Mouse (Mus musculus): ENCODE data around the gene Snx30. TPM values are rescaled to one million over a fixed set of nuclear protein-coding genes. Genes with fewer than 3 reads are reported as not detected.

Snx30 gene
- polyA plus RNA-seq, 1 experiment from 2014 or later = 9.3 TPM

DNA sequence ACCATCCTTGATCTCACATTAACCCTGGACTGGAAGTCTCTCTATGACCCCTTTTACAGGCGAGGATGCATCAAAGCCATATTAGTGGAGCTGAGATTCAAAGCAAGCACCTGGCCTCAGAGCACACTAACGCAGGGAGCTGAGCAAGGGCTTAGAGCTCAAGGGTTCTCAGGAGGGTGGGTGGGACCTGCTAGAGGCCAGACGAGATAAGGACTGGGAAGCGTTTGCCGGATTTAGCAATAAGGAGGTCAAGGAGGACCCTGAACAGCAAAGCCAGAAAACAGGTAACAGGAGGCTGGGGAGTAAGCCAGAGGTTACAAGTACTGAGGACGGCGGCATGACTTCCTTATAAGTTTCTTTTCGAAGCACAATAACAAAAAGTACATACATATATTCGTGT lies 10.8 kb downstream of the Snx30 start:
- H3K36me3 ChIP-seq = no peaks in the 10 kb centered on the region
- H3K4me1 ChIP-seq = peaks cover 18% of the 10 kb centered on the region
- no peaks in the 10 kb centered on the region for H3K27me3 ChIP-seq

DNA sequence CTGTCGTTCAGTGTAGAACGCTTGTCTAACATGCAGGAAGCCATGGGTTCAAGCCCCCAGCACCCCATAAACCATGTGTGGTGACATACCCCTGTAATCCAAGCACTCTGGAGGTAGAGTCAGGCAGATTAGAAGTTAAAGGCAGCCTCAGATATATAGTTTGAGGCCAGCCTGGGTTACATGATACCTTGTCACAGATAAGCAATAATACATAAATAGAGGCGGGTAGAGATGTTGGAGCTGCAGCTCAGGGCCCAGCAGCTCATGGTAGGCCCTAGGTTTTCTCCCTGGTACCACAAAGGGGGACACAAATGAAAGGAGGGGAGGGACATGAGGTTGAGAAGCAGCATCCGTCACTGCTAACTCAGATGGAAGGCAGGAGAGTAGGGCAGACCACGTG lies 12.2 kb downstream of the Snx30 start:
- no peaks in the 10 kb centered on the region for H3K27me3 ChIP-seq
- no peak overlapping the region for H3K9ac ChIP-seq
- no peak overlapping the region for H3K4me3 ChIP-seq
- peaks cover 18% of the 10 kb centered on the region for H3K4me1 ChIP-seq
- H3K9me3 ChIP-seq = no peaks in the 10 kb centered on the region
- WGBS = 63% methylated on average over 5 of the region's 5 CpGs
- ATAC-seq (ENCODE audit: insufficient number of reproducible peaks, low FRiP score, low TSS enrichment, low read depth) = no peak
- no peaks in the 10 kb centered on the region for H3K36me3 ChIP-seq
- no peak overlapping the region for H3K27ac ChIP-seq
- H3K4me2 ChIP-seq = no peak overlapping the region

More for the DNA sequence above, 10.8 kb downstream of the Snx30 start:
- no peaks in the 10 kb centered on the region for H3K9me3 ChIP-seq
- H3K9ac ChIP-seq = no peak overlapping the region
- H3K27ac ChIP-seq = no peak overlapping the region
- 79% methylated on average over 9 of the region's 9 CpGs for WGBS
- H3K4me3 ChIP-seq = no peak overlapping the region
- no peak overlapping the region for H3K4me2 ChIP-seq
- ATAC-seq (ENCODE audit: insufficient number of reproducible peaks, low FRiP score, low TSS enrichment, low read depth) = no peak

DNA sequence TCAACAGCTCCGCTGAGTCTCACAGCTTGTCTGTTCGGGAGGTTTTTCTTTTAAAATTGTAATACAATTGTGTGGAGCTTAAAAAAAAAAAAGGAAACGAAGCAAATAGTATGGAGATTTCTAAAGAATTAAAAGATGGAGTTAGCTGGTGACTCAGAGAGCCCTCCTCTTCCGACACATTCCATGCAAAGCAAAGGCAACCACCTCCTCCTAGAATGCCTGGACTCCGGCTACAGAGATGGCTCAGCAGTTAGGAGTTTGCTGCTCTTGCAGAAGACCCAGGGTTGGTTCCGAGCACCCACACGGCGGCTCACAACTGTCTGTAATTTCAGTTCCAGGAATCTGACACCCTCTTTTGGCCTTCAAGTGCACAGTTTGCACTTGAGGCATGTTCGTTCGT lies 12.9 kb downstream of the Snx30 start:
- no peak overlapping the region for H3K4me3 ChIP-seq
- no peaks in the 10 kb centered on the region for H3K9me3 ChIP-seq
- H3K4me1 ChIP-seq = peaks cover 18% of the 10 kb centered on the region
- no peak for ATAC-seq (ENCODE audit: insufficient number of reproducible peaks, low FRiP score, low TSS enrichment, low read depth)
- 77% methylated on average over 10 of the region's 10 CpGs for WGBS
- no peaks in the 10 kb centered on the region for H3K36me3 ChIP-seq
- H3K27ac ChIP-seq = no peak overlapping the region
- H3K27me3 ChIP-seq = no peaks in the 10 kb centered on the region
- H3K9ac ChIP-seq = no peak overlapping the region
- no peak overlapping the region for H3K4me2 ChIP-seq

DNA sequence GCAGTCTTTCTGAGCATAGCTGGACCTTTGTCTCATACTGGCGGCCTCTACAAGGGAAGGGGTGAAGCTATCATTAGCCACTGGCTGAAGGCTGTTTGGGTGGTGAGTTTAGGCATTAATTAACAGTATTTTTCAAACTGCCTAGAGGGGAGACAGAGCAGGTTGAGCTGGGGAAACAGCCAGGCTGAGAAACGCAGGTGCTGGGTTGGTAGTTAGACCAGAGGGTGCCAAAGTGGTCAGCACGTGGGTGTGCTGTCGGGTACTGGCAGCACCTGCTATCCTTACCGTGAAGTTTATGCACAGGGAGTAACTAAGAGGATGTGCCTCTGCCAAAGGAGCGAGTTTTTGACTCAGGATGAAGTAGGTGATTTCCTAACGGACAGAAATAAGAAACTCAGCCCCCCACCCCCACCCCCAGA lies 13.4 kb downstream of the Snx30 start:
- Histone ChIP-seq H3K9me3 (no peaks in the 10 kb centered on the region), H3K27ac (no peak overlapping the region), H3K27me3 (no peaks in the 10 kb centered on the region), H3K4me3 (no peak overlapping the region), H3K4me1 (peaks cover 18% of the 10 kb centered on the region), H3K4me2 (no peak overlapping the region), H3K9ac (no peak overlapping the region), H3K36me3 (no peaks in the 10 kb centered on the region)
- 45% methylated on average over 7 of the region's 7 CpGs for WGBS
- no peak for ATAC-seq (ENCODE audit: insufficient number of reproducible peaks, low FRiP score, low TSS enrichment, low read depth)

DNA sequence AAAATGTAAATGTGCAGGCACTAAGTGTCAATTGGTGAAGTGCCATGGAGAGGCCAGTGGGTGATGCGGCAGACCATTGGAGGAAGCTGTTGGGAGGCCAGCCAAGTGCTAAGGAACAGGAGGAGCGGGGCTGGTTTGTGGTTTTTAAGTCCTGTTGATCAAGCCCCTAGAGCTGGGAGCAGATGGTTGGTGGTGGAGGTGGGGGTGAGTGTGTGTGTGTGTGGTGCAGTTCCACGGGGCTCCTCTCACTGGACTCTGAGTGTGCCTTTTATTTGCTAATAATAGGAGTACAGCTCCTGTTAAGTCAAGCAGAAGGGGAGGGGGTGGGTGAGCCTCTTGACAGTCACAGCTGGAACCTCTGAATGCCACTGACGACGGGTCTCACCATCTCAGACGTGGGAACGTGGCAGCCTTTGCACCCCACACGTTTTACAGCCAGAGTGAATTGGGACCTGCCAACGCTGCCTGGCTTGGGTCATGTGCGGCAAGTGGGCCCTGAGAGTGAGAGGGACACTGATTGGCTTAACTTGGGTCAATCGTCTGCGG lies 13.9 kb downstream of the Snx30 start:
- Histone ChIP-seq H3K36me3 (no peaks in the 10 kb centered on the region), H3K4me1 (peaks cover 18% of the 10 kb centered on the region), H3K27me3 (no peaks in the 10 kb centered on the region), H3K27ac (no peak overlapping the region), H3K9me3 (no peaks in the 10 kb centered on the region), H3K9ac (no peak overlapping the region), H3K4me3 (no peak overlapping the region), H3K4me2 (no peak overlapping the region)
- no peak for ATAC-seq (ENCODE audit: insufficient number of reproducible peaks, low FRiP score, low TSS enrichment, low read depth)
- 34% methylated on average over 12 of the region's 12 CpGs for WGBS

DNA sequence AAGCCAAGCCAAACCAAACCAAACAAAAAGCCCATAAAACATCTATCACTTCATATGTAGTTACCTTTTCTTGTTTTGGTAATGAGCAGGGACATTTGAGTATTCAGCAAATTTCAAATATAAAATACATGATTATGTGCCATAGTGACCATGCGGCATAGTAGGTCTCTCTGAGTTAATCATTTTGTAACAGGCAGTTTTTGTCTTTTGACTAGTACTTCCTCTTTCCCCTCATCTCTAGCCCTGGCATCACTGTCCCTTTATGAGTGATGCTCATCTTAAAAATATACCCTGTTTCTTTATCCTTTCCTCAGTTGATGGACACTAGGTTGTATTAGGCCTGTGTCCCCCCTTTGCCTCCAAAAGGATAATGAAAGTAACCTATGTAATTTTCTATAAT lies 15.9 kb downstream of the Snx30 start:
- H3K27me3 ChIP-seq = no peaks in the 10 kb centered on the region
- no peak overlapping the region for H3K9ac ChIP-seq
- no peak for ATAC-seq (ENCODE audit: insufficient number of reproducible peaks, low FRiP score, low TSS enrichment, low read depth)
- WGBS = 97% methylated on average over 1 of the region's 1 CpGs
- no peaks in the 10 kb centered on the region for H3K36me3 ChIP-seq
- no peak overlapping the region for H3K4me2 ChIP-seq
- no peaks in the 10 kb centered on the region for H3K9me3 ChIP-seq
- H3K27ac ChIP-seq = no peak overlapping the region
- H3K4me1 ChIP-seq = peaks cover 14% of the 10 kb centered on the region
- H3K4me3 ChIP-seq = no peak overlapping the region

DNA sequence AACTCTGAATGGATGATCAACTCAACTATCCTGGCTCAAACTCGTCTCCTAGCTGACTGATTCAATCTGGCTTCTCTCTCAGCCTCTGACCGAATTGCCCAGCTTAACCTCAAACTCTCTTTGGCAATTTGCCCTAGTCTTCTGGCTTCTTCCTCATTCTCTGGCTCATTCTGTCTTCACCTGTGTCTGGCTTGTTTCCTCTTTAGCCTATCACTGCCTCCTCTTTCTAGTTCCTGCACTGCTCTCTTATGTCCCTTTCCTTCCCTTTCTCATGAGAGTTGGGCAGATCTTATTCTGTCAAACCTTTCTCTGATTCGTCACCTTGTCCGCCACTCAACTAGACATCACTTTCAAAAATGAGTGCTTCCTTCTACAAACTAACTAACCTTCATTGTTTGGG lies 16.5 kb downstream of the Snx30 start:
- 78% methylated on average over 4 of the region's 4 CpGs for WGBS
- H3K27me3 ChIP-seq = no peaks in the 10 kb centered on the region
- no peak overlapping the region for H3K27ac ChIP-seq
- H3K9me3 ChIP-seq = no peaks in the 10 kb centered on the region
- H3K36me3 ChIP-seq = no peaks in the 10 kb centered on the region
- H3K9ac ChIP-seq = no peak overlapping the region
- peaks cover 14% of the 10 kb centered on the region for H3K4me1 ChIP-seq
- no peak overlapping the region for H3K4me2 ChIP-seq
- ATAC-seq (ENCODE audit: insufficient number of reproducible peaks, low FRiP score, low TSS enrichment, low read depth) = no peak
- H3K4me3 ChIP-seq = no peak overlapping the region

DNA sequence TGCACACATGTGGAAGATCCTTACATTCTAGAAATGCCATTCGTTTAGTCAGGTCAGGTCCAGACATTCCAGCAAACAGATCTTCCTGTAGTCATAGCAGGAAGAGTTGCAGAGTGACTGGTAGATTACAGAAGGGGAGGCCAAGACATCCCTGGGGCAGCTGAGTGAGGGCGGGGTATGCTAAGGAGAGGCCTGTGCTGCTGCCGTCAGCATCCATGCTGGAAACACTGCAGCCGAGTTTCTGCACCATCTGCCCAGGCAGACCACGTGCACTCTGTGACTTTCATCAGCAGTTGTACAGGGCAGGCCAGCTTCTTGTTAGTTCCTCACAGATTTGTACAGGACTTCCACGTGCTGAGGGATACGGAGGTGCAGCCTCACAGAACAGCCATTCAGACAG lies 17.8 kb downstream of the Snx30 start:
- Histone ChIP-seq H3K36me3 (no peaks in the 10 kb centered on the region), H3K27ac (no peak overlapping the region), H3K4me1 (peaks cover 12% of the 10 kb centered on the region), H3K9ac (no peak overlapping the region), H3K4me3 (no peak overlapping the region), H3K27me3 (no peaks in the 10 kb centered on the region), H3K9me3 (no peaks in the 10 kb centered on the region), H3K4me2 (no peak overlapping the region)
- 0 out of 2 replicates have a peak, but pooled peaks have one; percentile 26 for ATAC-seq (ENCODE audit: insufficient number of reproducible peaks, low FRiP score, low TSS enrichment, low read depth)
- WGBS = 52% methylated on average over 7 of the region's 7 CpGs

DNA sequence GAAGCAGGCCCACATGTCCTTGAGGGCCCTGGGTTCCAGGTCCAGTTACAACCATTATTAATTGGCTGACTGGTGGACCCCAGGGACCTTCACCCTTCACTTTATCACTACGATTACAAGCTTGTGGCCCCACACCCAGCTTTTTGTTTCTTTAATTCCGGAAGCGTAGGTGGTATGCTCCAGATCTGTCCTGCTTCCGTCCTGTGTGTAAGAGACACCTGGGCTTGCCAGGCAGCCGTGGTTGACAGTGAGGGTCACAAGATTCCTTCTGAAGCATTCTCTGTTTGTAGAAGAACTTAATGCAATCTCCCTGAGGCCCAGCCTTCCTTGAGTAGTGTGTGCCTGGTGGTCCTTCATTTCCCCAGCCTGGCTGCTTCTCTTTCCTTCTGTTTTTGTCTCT lies 19.2 kb downstream of the Snx30 start:
- Histone ChIP-seq H3K4me3 (no peak overlapping the region), H3K4me2 (no peak overlapping the region), H3K27me3 (no peaks in the 10 kb centered on the region), H3K9me3 (no peaks in the 10 kb centered on the region), H3K27ac (no peak overlapping the region), H3K36me3 (no peaks in the 10 kb centered on the region), H3K4me1 (peaks cover under 1% of the 10 kb centered on the region; the same call in 1 of the 2 replicates), H3K9ac (no peak overlapping the region)
- no peak for ATAC-seq (ENCODE audit: insufficient number of reproducible peaks, low FRiP score, low TSS enrichment, low read depth)
- 86% methylated on average over 5 of the region's 5 CpGs for WGBS

DNA sequence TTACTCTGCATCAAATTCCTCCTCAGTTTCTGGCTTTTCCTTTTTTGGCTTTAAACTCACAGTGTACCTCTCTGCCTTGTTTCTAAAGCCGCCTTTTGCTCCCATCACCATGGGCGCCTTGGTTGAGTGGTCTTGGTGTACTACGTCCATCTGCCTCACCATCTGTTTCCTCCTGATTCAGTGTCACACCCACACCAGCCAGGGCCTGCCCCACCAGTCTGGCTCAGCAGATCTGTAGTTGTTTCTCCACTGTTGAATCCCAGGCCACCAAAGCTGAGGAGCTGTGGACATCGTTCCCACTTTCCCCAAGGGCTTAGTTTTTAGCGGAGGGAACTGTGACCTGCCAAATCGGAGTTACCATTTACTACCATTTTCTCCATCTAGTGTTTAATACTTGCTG lies 20.0 kb downstream of the Snx30 start:
- WGBS = 78% methylated on average over 6 of the region's 6 CpGs
- Histone ChIP-seq H3K27me3 (no peaks in the 10 kb centered on the region), H3K9ac (no peak overlapping the region), H3K36me3 (no peaks in the 10 kb centered on the region), H3K27ac (no peak overlapping the region), H3K4me1 (no peaks in the 10 kb centered on the region), H3K4me2 (no peak overlapping the region), H3K9me3 (no peaks in the 10 kb centered on the region), H3K4me3 (no peak overlapping the region)
- ATAC-seq (ENCODE audit: insufficient number of reproducible peaks, low FRiP score, low TSS enrichment, low read depth) = no peak

DNA sequence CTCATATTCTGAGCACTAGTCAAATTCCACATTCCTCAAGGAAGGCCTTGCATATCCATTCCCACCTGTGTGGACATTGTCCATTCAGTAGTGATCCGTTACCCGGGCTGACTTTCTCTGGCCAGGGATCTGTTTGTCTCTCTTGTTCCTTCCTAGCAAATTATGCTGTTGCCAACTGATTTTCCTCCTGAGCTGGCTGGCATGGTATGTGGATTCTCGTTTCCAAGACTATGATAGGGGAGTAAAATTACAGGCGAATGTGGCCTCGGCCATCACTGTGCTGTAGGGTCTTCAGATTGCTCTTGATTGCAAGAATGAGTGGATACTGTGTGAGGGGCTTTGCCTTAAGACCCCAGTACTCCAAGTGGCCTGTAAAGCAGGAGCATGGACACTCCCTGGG lies 20.7 kb downstream of the Snx30 start:
- no peak overlapping the region for H3K9ac ChIP-seq
- no peak overlapping the region for H3K27ac ChIP-seq
- WGBS = 90% methylated on average over 5 of the region's 5 CpGs
- H3K4me2 ChIP-seq = no peak overlapping the region
- no peaks in the 10 kb centered on the region for H3K4me1 ChIP-seq
- no peak for ATAC-seq (ENCODE audit: insufficient number of reproducible peaks, low FRiP score, low TSS enrichment, low read depth)
- H3K9me3 ChIP-seq = no peaks in the 10 kb centered on the region
- no peaks in the 10 kb centered on the region for H3K27me3 ChIP-seq
- no peaks in the 10 kb centered on the region for H3K36me3 ChIP-seq
- no peak overlapping the region for H3K4me3 ChIP-seq

DNA sequence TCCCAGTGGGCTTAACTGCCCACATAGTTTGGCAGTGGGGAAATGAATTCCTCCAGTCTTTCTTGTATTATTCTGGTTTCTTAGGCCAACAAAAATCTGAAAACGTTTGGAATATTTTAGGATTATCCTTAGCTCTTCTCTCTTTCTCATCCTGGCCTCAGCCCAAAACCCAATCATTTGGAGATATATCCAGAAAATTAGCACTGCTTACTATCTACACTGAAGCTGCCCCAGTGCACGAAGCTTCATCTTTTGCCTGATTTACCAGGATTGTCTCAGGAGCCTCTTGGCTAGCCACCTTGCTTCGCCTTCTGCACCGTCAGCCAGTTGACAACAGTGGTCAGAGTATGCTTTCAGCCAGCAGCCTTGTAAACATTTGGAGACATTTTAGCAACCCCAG lies 23.4 kb downstream of the Snx30 start:
- Histone ChIP-seq H3K4me2 (no peak overlapping the region), H3K4me1 (no peaks in the 10 kb centered on the region), H3K27ac (no peak overlapping the region), H3K36me3 (no peaks in the 10 kb centered on the region), H3K4me3 (no peak overlapping the region), H3K9me3 (no peaks in the 10 kb centered on the region), H3K9ac (no peak overlapping the region), H3K27me3 (no peaks in the 10 kb centered on the region)
- WGBS = 70% methylated on average over 4 of the region's 4 CpGs
- ATAC-seq (ENCODE audit: insufficient number of reproducible peaks, low FRiP score, low TSS enrichment, low read depth) = no peak

DNA sequence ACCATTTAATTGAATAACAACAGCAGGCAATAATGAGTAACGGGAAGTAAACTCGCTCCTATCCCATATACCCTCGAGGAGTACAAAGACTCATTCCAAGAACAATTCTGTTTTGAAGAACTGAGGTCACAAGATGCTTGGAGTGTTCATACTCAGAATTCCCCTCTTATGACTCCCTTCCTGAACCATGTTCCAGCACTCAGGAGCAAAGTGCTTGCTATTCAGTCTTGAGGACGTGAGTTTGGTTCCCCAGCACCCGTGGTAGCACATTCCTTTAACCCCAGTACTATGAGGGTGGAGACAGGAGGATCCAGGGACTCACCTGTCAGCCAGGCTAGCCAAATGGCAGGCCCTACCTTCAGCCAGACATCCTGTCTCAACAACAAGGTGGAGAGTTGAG lies 25.4 kb downstream of the Snx30 start:
- 76% methylated on average over 5 of the region's 5 CpGs for WGBS
- Histone ChIP-seq H3K27me3 (no peaks in the 10 kb centered on the region), H3K9me3 (no peaks in the 10 kb centered on the region), H3K4me2 (no peak overlapping the region), H3K27ac (no peak overlapping the region), H3K36me3 (no peaks in the 10 kb centered on the region), H3K9ac (no peak overlapping the region), H3K4me3 (no peak overlapping the region), H3K4me1 (no peaks in the 10 kb centered on the region)
- no peak for ATAC-seq (ENCODE audit: insufficient number of reproducible peaks, low FRiP score, low TSS enrichment, low read depth)

Measured in limb, embryonic 15.5 days (tissue).